8 mouse cellular contexts compared by ENCODE assay signal in the genomic region with DNA sequence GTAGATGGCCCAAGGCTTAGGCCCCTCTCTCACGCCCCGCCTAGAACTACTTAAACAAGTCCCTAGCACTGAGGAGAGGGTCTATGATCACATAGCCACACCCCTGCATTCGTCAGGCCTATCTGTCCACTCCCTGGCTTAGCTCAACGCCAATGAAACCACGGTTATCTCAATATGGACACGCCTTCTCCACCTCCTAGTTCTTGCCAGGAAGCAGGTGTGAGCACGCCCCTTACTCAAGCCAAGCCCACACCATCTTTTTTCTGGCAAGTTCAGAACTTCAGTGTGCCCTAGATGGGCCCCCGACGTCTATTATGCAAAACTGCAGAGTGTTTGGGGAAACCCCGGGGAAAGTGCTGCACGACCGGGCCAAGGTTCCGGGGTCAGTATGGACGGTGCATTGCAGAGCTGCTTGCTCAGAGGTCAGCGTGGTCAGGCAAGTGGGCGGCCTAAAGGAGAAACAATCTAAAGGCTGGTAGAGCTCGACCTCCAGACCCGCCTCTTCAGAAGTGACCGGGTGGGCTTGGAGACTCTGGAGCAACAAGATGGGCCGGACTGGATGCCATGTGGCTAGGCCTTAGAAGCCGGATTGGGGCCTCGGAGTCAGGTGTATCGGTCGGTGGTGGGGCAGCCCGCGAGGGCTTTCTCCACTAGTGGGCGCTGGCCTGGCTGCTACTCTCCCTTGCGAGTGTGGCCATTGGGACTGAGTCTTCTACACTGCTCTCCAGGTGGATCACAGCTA. TPM values are rescaled to one million over a fixed set of nuclear protein-coding genes. Genes with fewer than 3 reads are reported as not detected.
A peak's percentile ranks its signal among the peaks of the same experiment; 100 is the strongest.
DNase-seq lines count a peak whose midpoint lies in the region; ATAC-seq and TF ChIP-seq lines count a peak whose summit lies in the region.

A gene (minus strand): TSS at position 41 of the 742 bp plus-strand sequence.

- TF ChIP-seq CTCF in kidney, adult 2 months (conservative IDR thresholded peaks at IDR 0.05; ENCODE audit: insufficient read depth, insufficient read length, low read depth, low read length), result 0 out of 2 replicates have a peak, but pooled peaks have one; percentile 11
- 0 out of 2 replicates have a peak, but pooled peaks have one; percentile 10 for TF ChIP-seq CTCF in bone marrow macrophage, adult 2 months (IDR thresholded peaks at IDR 0.05; ENCODE audit: low read depth, low read length)
- TF ChIP-seq CTCF in cerebellum, adult 2 months (IDR thresholded peaks at IDR 0.05; ENCODE audit: borderline replicate concordance, insufficient read depth, low read depth, low read length), result no peak

- DNase-seq in kidney, adult 2 months, result no peak
- no peak for DNase-seq in kidney, adult 9 months
- DNase-seq in large intestine, adult 2 months (ENCODE audit: low read depth, low spot score), result no peak
- DNase-seq in cerebellum, adult 2 months, result no peak
- no peak for DNase-seq in kidney, postnatal 10 days

- no peak within 1 kb of the TSS for H3K4me3 ChIP-seq in kidney, adult 2 months (ENCODE audit: insufficient read depth, low read depth, low read length)
- H3K4me3 ChIP-seq in bone marrow macrophage, adult 2 months (ENCODE audit: insufficient read depth, low read length), result no peak within 1 kb of the TSS
- H3K4me3 ChIP-seq in neural tube, embryonic 12.5 days, result no peak within 1 kb of the TSS
- no peak within 1 kb of the TSS for H3K4me3 ChIP-seq in cerebellum, adult 2 months (replicated peaks; ENCODE audit: insufficient read depth, low read depth, low read length)

- 61% methylated on average over 28 of the region's 28 CpGs for WGBS in kidney, adult 2 months
- WGBS in large intestine, adult 2 months, result 19% methylated on average over 28 of the region's 28 CpGs
- 46% methylated on average over 28 of the region's 28 CpGs for WGBS in neural tube, embryonic 12.5 days
- 61% methylated on average over 28 of the region's 28 CpGs for WGBS in cerebellum, adult 2 months

- no peaks in the 10 kb centered on the region for H3K9me3 ChIP-seq in neural tube, embryonic 12.5 days

- no peaks in the 10 kb centered on the region for H3K36me3 ChIP-seq in kidney, adult 2 months (ENCODE audit: control insufficient read depth, insufficient read depth, low read length)
- H3K36me3 ChIP-seq in neural tube, embryonic 12.5 days, result no peaks in the 10 kb centered on the region

- ATAC-seq in neural tube, embryonic 12.5 days (ENCODE audit: low FRiP score, low read depth), result no peak
- ATAC-seq in monocyte, adult 5-6 weeks (replicated peaks; ENCODE audit: insufficient number of reproducible peaks, low FRiP score, low TSS enrichment, poor library complexity, severe bottlenecking), result no peak

- no peak for TF ChIP-seq POLR2A in kidney, adult 2 months (IDR thresholded peaks at IDR 0.05; ENCODE audit: low read depth, low read length)
- no peak for TF ChIP-seq POLR2A in bone marrow macrophage, adult 2 months (IDR thresholded peaks at IDR 0.05; ENCODE audit: borderline replicate concordance, low read depth, low read length)
- TF ChIP-seq POLR2A in cerebellum, adult 2 months (IDR thresholded peaks at IDR 0.05; ENCODE audit: borderline replicate concordance, insufficient read depth, low read length), result no peak

- H3K4me1 ChIP-seq in kidney, adult 2 months (ENCODE audit: control insufficient read depth, insufficient read depth, low read length), result no peaks in the 10 kb centered on the region
- no peaks in the 10 kb centered on the region for H3K4me1 ChIP-seq in bone marrow macrophage, adult 2 months (ENCODE audit: control insufficient read depth, insufficient read depth, low read length)
- H3K4me1 ChIP-seq in neural tube, embryonic 12.5 days, result peaks cover 17% of the 10 kb centered on the region; the same call in 1 of the 2 replicates
- H3K4me1 ChIP-seq in cerebellum, adult 2 months (ENCODE audit: control insufficient read depth, insufficient read depth, low read length), result no peaks in the 10 kb centered on the region

- H3K27me3 ChIP-seq in kidney, adult 2 months (replicated peaks; ENCODE audit: control insufficient read depth, insufficient read depth, low read length), result no peaks in the 10 kb centered on the region
- H3K27me3 ChIP-seq in neural tube, embryonic 12.5 days (replicated peaks), result peaks cover 8% of the 10 kb centered on the region
- no peaks in the 10 kb centered on the region for H3K27me3 ChIP-seq in cerebellum, adult 2 months (ENCODE audit: control insufficient read depth, insufficient read depth, low read length)

- H3K9ac ChIP-seq in neural tube, embryonic 12.5 days, result no peak within 1 kb of the TSS

- H3K27ac ChIP-seq in kidney, adult 2 months (ENCODE audit: insufficient read depth, low read depth, low read length), result no peak within 1 kb of the TSS
- no peak within 1 kb of the TSS for H3K27ac ChIP-seq in bone marrow macrophage, adult 2 months (ENCODE audit: insufficient read depth, low read depth, low read length)
- no peak within 1 kb of the TSS for H3K27ac ChIP-seq in neural tube, embryonic 12.5 days
- H3K27ac ChIP-seq in cerebellum, adult 2 months (ENCODE audit: insufficient read depth, low read length), result no peak within 1 kb of the TSS

- H3K4me2 ChIP-seq in neural tube, embryonic 12.5 days (replicated peaks), result peak within 1 kb of the TSS; percentile 39

RNA-seq across cellular contexts. Expression of the gene that starts here (rescaled TPM):
- polyA plus RNA-seq in kidney, adult 2 months (2012; rRNA removed), result not detected in 2 replicates
- polyA plus RNA-seq in bone marrow macrophage, adult 2 months (2012; ENCODE audit: insufficient read depth, insufficient read length, missing spikeins), result not detected in 2 replicates
- polyA plus RNA-seq in large intestine, adult 2 months (2012; rRNA removed), result 39.3 and 46.9 TPM in 2 replicates
- polyA plus RNA-seq in neural tube, embryonic 12.5 days (2016; fragmentation: Nextera tagmentation; extraction: Ambion mirVana), result not detected in 2 replicates
- polyA plus RNA-seq in cerebellum, adult 2 months (2012; rRNA removed), result not detected in 2 replicates
- total RNA-seq in monocyte, adult 5-6 weeks (2017), result 0.78 TPM in 1 of 3 replicates, not detected in the others

Comparison
In these comparisons a context has a peak if more than half of its experiments do, and no peak if none do; other contexts are left out.
1. RNA of the gene that starts here (polyA plus RNA-seq): 39.3 to 46.9 TPM in large intestine, adult 2 months; not detected in neural tube, embryonic 12.5 days, not detected in kidney, adult 2 months, not detected in bone marrow macrophage, adult 2 months and not detected in cerebellum, adult 2 months; every median in the first group is over 10 times any median in the second.